Mouse (Mus musculus): ENCODE results near the gene Hmgb2.

Gene Hmgb2

GRCm38 (mm10) chr8:57510791-57511315, 854 bp upstream of the Hmgb2 start:
- CTCF ChIA-PET: interaction anchor here (0.5 to 0.6 kb wide), 2 partner anchors 11 to 138 kb away, joined by 3 to 5 read pairs; no protein-coding TSS in a partner anchor

GRCm38 (mm10) chr8:57512141-57513056, 692 bp downstream of the Hmgb2 start:
- CTCF ChIA-PET: interaction anchor here (0.5 kb wide), 1 partner anchor 279 kb away, joined by 12 read pairs; no protein-coding TSS in a partner anchor

- CTCF ChIA-PET: interaction anchor here (0.5 kb wide), 1 partner anchor 278 kb away, joined by 12 read pairs; no protein-coding TSS in a partner anchor
Measured at GRCm38 (mm10) chr8:57513178-57513661, 1.5 kb downstream of the Hmgb2 start.

GRCm38 (mm10) chr8:57516685-57517084, 5.0 kb downstream of the Hmgb2 start:
- CTCF ChIA-PET: interaction anchor here (0.6 kb wide), 1 partner anchor 946 kb away, joined by 4 read pairs; no protein-coding TSS in a partner anchor

- CTCF ChIA-PET: no interaction called here
Measured at GRCm38 (mm10) chr8:57517723-57518122, 6.0 kb downstream of the Hmgb2 start.

GRCm38 (mm10) chr8:57520186-57520786, 8.6 kb downstream of the Hmgb2 start:
- CTCF ChIA-PET: no interaction called here

GRCm38 (mm10) chr8:57528036-57528435, 16.3 kb downstream of the Hmgb2 start:
- CTCF ChIA-PET: no interaction called here

- CTCF ChIA-PET: no interaction called here
Measured at GRCm38 (mm10) chr8:57530238-57530637, 18.5 kb downstream of the Hmgb2 start.

- CTCF ChIA-PET: interaction anchor here (1.7 kb wide), 1 partner anchor 102 kb away, joined by 7 read pairs; no protein-coding TSS in a partner anchor
Measured at GRCm38 (mm10) chr8:57530666-57531349, 19.1 kb downstream of the Hmgb2 start.

- CTCF ChIA-PET: interaction anchor here (1.7 kb wide), 1 partner anchor 103 kb away, joined by 7 read pairs; no protein-coding TSS in a partner anchor
Measured at GRCm38 (mm10) chr8:57532223-57532622, 20.5 kb downstream of the Hmgb2 start.

GRCm38 (mm10) chr8:57533106-57533505, 21.4 kb downstream of the Hmgb2 start:
- CTCF ChIA-PET: interaction anchor here (0.6 kb wide), 1 partner anchor 23 kb away, joined by 8 read pairs; no protein-coding TSS in a partner anchor

- CTCF ChIA-PET: no interaction called here
Measured at GRCm38 (mm10) chr8:57534495-57534894, 22.8 kb downstream of the Hmgb2 start.

GRCm38 (mm10) chr8:57536167-57536566, 24.5 kb downstream of the Hmgb2 start:
- CTCF ChIA-PET: interaction anchor here (0.5 kb wide), 1 partner anchor 110 kb away, joined by 3 read pairs; no protein-coding TSS in a partner anchor

GRCm38 (mm10) chr8:57538601-57539000, 26.9 kb downstream of the Hmgb2 start:
- CTCF ChIA-PET: no interaction called here

- CTCF ChIA-PET: interaction anchor here (0.6 to 1.4 kb wide), 2 partner anchors 52 to 252 kb away, joined by 4 to 6 read pairs; partner anchors contain the start of gene Sap30
Measured at GRCm38 (mm10) chr8:57540110-57540838, 28.6 kb downstream of the Hmgb2 start.

- CTCF ChIA-PET: no interaction called here
Measured at GRCm38 (mm10) chr8:57540951-57541350, 29.2 kb downstream of the Hmgb2 start.

- CTCF ChIA-PET: no interaction called here
Measured at GRCm38 (mm10) chr8:57541405-57541804, 29.7 kb downstream of the Hmgb2 start.

GRCm38 (mm10) chr8:57546401-57546800, 34.7 kb downstream of the Hmgb2 start:
- CTCF ChIA-PET: no interaction called here

GRCm38 (mm10) chr8:57546834-57547233, 35.1 kb downstream of the Hmgb2 start:
- CTCF ChIA-PET: no interaction called here

- CTCF ChIA-PET: no interaction called here
Measured at GRCm38 (mm10) chr8:57547581-57547980, 35.9 kb downstream of the Hmgb2 start.

Data from spleen, embryonic (tissue).